Mouse (Mus musculus) cerebellum, adult 2 months (tissue): ENCODE results near the gene Fcnb. TPM values are rescaled to one million over a fixed set of nuclear protein-coding genes. Genes with fewer than 3 reads are reported as not detected.
A peak's percentile ranks its signal among the peaks of the same experiment; 100 is the strongest.

Experiments used
- DNase-seq, 2 experiments: peaks; one replicate each; pipeline ENCODE4 v3.0.0; 2021
- H3K27ac ChIP-seq: fragments of 200-500 bp; 2 replicates; pipeline ENCODE4 v1.5.1; 2012; ENCODE audit warnings: low read length, control low read depth, inconsistent platforms; ENCODE audit not compliant: insufficient read depth
- H3K27me3 ChIP-seq: fragments of 200-500 bp; 2 replicates; pipeline ENCODE4 v1.6.1; 2012; ENCODE audit warnings: inconsistent platforms, mild to moderate bottlenecking, low read length, moderate library complexity; ENCODE audit not compliant: control insufficient read depth, insufficient read depth
- H3K4me1 ChIP-seq: fragments of 200-500 bp; 2 replicates; pipeline ENCODE4 v1.6.1; 2011; ENCODE audit warnings: low read length; ENCODE audit not compliant: control insufficient read depth, insufficient read depth
- H3K4me3 ChIP-seq: fragments of 200-500 bp; replicated peaks from 2 replicates; pipeline ENCODE3; 2011; ENCODE audit warnings: mild to moderate bottlenecking, low read depth, low read length, control low read depth; ENCODE audit not compliant: insufficient read depth
- CTCF ChIP-seq: fragments of 200-500 bp; IDR thresholded peaks from 2 replicates; pipeline ENCODE4 v1.5.1; 2011; ENCODE audit warnings: low read depth, mild to moderate bottlenecking, control low read depth, low read length, moderate library complexity, borderline replicate concordance; ENCODE audit not compliant: insufficient read depth
- POLR2A ChIP-seq: fragments of 200-500 bp; IDR thresholded peaks from 2 replicates; pipeline ENCODE4 v1.6.1; 2011; ENCODE audit warnings: low read length, control low read depth, borderline replicate concordance; ENCODE audit not compliant: insufficient read depth
- WGBS: fragments of 180-500 bp; shearing (Covaris S2); methylation state at CpG from one replicate; pipeline ENCODE4 v1.1.7; 2018; 5-methylcytosine and 5-hydroxymethylcytosine counted together
- polyA plus RNA-seq: library from polyadenylated mRNA; depleted of rRNA; stranded (reverse); fragments of >200 nt; gene quantifications from 2 replicates; pipeline ENCODE4 v1.2.3, GENCODE M21; 2012

Fcnb gene
- polyA plus RNA-seq, 1 experiment = not detected

GRCm38 (mm10) chr2:28096751-28097309, 12.1 kb upstream of the Fcnb start:
- DNase-seq = peak in 1 of 2 experiments; percentile 15
- Histone ChIP-seq H3K27me3 (no peaks in the 10 kb centered on the region), H3K4me3 (no peak overlapping the region), H3K27ac (no peak overlapping the region), H3K4me1 (peaks cover 6% of the 10 kb centered on the region; the same call in 1 of the 2 replicates)
- WGBS = 75% methylated on average over 6 of the region's 6 CpGs
- TF ChIP-seq POLR2A (no peak), CTCF (no peak)

- Histone ChIP-seq H3K4me3 (no peak overlapping the region), H3K27ac (no peak overlapping the region), H3K4me1 (peaks cover 6% of the 10 kb centered on the region; the same call in 1 of the 2 replicates), H3K27me3 (no peaks in the 10 kb centered on the region)
- 83% methylated on average over 8 of the region's 8 CpGs for WGBS
- TF ChIP-seq CTCF (no peak), POLR2A (no peak)
- no peak for DNase-seq
Observed at GRCm38 (mm10) chr2:28092099-28092498, 7.4 kb upstream of the Fcnb start.

- Histone ChIP-seq H3K27me3 (no peaks in the 10 kb centered on the region), H3K4me1 (no peaks in the 10 kb centered on the region), H3K4me3 (no peak overlapping the region), H3K27ac (no peak overlapping the region)
- no peak for TF ChIP-seq POLR2A
- no peak for TF ChIP-seq CTCF
- WGBS = 93% methylated on average over 6 of the region's 6 CpGs
- no peak for DNase-seq
Observed at GRCm38 (mm10) chr2:28091042-28091441, 6.4 kb upstream of the Fcnb start.

GRCm38 (mm10) chr2:28090299-28091008, 5.8 kb upstream of the Fcnb start:
- 73% methylated on average over 7 of the region's 7 CpGs for WGBS
- no peaks in the 10 kb centered on the region for H3K4me1 ChIP-seq
- H3K27me3 ChIP-seq = no peaks in the 10 kb centered on the region
- H3K4me3 ChIP-seq = no peak overlapping the region
- TF ChIP-seq CTCF (no peak), POLR2A (no peak)
- DNase-seq = no peak
- no peak overlapping the region for H3K27ac ChIP-seq

- no peaks in the 10 kb centered on the region for H3K4me1 ChIP-seq
- 83% methylated on average over 5 of the region's 5 CpGs for WGBS
- H3K4me3 ChIP-seq = no peak overlapping the region
- DNase-seq = no peak
- no peak overlapping the region for H3K27ac ChIP-seq
- TF ChIP-seq CTCF (no peak), POLR2A (no peak)
- H3K27me3 ChIP-seq = no peaks in the 10 kb centered on the region
Observed at GRCm38 (mm10) chr2:28089095-28089494, 4.4 kb upstream of the Fcnb start.

- no peaks in the 10 kb centered on the region for H3K4me1 ChIP-seq
- no peak overlapping the region for H3K27ac ChIP-seq
- H3K4me3 ChIP-seq = no peak overlapping the region
- TF ChIP-seq CTCF = no peak
- TF ChIP-seq POLR2A = no peak
- 76% methylated on average over 10 of the region's 10 CpGs for WGBS
- no peaks in the 10 kb centered on the region for H3K27me3 ChIP-seq
- no peak for DNase-seq
Observed at GRCm38 (mm10) chr2:28086112-28086511, 1.4 kb upstream of the Fcnb start.

- H3K4me1 ChIP-seq = no peaks in the 10 kb centered on the region
Observed at GRCm38 (mm10) chr2:28075616-28076187, 9.0 kb downstream of the Fcnb start.

GRCm38 (mm10) chr2:28068537-28068878, 16.2 kb downstream of the Fcnb start:
- H3K27ac ChIP-seq = no peak overlapping the region
- 50% methylated on average over 9 of the region's 9 CpGs for WGBS

More at GRCm38 (mm10) chr2:28075616-28076187, 9.0 kb downstream of the Fcnb start:
- Histone ChIP-seq H3K27me3 (no peaks in the 10 kb centered on the region), H3K27ac (no peak overlapping the region), H3K4me3 (no peak overlapping the region)
- TF ChIP-seq POLR2A (no peak), CTCF (no peak)
- WGBS = 84% methylated on average over 7 of the region's 7 CpGs
- DNase-seq = no peak

More at GRCm38 (mm10) chr2:28068537-28068878, 16.2 kb downstream of the Fcnb start:
- H3K4me1 ChIP-seq = peaks cover 27% of the 10 kb centered on the region
- H3K27me3 ChIP-seq = no peaks in the 10 kb centered on the region
- peak; percentile 10 to 26 for DNase-seq
- H3K4me3 ChIP-seq = no peak overlapping the region
- TF ChIP-seq CTCF (no peak), POLR2A (no peak)
